Mouse (Mus musculus): ENCODE data around the gene Lrrc23. TPM values are rescaled to one million over a fixed set of nuclear protein-coding genes. Genes with fewer than 3 reads are reported as not detected.

Lrrc23 gene
- total RNA-seq, 2 experiments from 2014 or later = 2.7 to 4.7 TPM

DNA sequence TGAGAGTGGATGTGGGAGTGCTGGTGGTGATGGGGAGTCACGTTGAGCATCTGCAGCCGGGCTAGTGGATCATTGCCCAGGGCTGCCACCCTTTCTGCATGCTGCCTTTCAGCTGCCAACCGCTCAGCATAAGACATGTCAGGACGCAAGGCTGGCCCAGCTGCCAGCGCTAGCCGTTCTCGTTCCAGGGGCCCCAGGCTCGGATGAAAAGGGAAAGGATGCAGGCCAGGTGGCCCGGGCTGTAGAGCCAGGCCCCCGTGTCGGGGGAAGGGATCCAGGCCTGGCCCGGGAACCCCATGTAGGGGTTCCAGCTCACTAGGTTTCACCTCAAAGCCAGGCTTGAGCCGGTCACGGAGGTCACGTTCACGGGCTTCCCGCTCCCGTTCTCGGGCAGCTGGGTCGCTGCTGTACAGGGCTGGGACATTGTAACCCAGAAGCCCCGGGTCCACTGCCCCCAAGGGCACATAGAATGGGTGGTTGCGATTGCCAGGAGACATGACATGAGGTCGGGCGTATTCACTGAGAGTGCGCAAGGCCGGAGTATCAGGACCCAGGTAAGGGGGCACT is 34.7 kb downstream of the Lrrc23 start:
- no peak for DNase-seq (ENCODE audit: low spot score in 2 of 2)

DNA sequence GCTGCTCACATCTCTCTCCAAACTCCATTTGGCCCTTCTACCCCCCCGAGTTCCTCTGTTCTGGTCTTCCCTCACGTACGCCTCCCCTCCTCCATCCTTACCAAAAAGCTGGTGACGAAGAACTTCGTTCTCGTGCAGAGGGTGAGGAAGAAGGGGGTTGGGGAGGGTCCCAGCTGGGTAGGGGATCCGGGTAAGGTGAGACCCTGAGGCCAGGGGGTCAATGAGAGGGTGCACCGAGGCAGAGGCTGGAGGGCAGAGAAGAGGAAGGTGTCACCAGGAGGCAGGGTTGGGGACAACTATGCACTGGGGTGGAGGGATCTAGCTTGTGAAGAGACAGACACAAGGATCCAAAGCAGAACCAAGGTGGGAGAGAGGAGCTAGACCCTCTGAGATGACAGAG is 35.9 kb downstream of the Lrrc23 start:
- DNase-seq (ENCODE audit: low spot score in 2 of 2) = no peak

DNA sequence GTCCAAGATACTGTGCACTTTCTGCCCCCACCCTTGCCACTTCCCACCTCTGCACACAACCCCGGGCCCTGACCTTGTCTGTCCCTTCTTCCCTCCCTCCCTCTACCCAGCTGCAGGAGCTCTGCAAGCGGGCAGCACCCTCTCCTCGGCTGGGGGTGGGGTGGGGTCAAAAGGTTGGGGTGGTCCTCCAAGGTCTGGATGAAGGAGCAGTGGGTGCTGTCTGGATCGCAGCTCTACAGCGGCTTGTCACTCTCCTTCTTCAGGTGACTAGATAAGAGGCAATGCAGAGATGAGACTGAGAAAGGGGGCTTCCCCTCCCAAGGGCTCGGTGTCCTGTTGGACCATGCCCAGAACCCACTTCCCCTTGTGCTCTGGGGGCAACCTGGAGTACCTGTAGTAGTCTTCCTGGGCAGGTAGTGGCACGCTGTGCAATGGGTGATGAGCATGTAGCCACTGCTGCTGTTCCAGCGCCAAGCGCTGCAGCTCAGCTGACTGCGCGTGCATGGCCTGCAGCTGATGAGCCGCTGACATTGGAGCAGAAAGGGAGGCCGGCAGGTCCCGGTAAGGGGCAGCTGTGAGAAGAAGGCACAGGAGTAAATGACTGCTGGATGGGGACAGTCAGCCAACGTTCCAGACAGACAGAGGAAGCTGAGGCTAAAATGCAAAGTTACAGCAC is 36.5 kb downstream of the Lrrc23 start:
- DNase-seq (ENCODE audit: low spot score in 2 of 2) = no peak

DNA sequence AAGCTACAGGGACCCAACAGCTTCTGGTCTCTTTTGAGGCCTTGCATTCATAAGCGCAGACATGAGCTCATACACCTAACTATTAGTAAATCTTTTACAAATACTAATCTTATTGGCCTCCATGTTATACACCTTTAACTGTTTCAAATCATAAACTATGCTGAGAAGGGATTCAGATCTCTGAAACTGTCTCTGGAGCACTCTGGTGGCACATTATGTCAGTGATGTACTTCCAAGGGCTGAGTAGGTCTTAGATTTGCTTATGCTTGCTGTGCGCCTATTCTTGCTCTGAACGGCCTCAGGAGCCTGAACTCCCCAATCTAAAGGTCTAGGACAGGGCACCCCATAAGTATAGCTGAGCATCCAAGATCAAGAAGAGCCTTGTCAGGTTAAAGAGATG is 37.7 kb downstream of the Lrrc23 start:
- no peak for DNase-seq (ENCODE audit: low spot score in 2 of 2)

DNA sequence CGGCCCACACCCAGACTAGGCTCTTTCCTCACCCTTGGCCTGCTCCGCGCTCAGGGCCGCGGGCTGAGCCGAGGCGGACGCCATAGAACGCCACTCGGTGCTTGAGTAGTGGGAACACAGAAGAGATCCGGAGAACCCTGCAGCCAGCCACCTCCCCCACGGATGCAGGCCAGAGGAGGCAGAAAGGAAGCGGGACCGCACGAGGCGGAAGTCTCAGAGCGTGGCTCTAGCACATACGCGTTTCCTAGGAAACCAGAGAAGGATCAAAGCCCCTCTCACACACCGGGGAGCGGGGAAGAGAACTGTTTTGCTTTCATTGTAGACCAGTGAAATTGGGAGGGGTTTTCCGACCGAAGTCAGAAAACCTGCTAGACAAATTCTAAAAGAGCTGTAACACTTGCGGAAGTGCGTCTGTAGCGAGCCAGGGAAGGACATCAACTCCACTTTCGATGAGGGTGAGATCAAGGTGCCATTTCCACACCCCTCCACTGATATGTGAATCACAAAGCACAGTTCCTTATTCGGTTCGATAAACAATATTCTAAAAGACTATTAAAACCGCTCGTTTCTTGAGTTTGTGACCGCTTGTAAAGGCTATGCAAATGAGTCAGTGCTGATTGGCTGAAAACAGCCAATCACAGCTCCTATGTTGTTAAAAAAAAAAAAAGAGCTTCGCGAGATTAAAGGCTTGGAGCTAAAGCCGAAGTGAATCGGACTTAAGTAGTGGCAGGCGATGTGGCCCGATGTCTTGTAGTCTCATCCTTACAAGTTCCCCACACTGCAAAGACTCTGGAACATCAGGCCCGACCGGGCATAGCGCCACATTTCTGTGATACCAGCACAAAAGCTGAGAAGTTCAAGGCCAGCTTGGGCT is 38.4 kb downstream of the Lrrc23 start, which contains the start of gene Grcc10:
Grcc10 (minus strand) TSS at position 487 of the 874 bp plus-strand sequence.
- peak; percentile 87 to 91 for DNase-seq (ENCODE audit: low spot score in 2 of 2)

DNA sequence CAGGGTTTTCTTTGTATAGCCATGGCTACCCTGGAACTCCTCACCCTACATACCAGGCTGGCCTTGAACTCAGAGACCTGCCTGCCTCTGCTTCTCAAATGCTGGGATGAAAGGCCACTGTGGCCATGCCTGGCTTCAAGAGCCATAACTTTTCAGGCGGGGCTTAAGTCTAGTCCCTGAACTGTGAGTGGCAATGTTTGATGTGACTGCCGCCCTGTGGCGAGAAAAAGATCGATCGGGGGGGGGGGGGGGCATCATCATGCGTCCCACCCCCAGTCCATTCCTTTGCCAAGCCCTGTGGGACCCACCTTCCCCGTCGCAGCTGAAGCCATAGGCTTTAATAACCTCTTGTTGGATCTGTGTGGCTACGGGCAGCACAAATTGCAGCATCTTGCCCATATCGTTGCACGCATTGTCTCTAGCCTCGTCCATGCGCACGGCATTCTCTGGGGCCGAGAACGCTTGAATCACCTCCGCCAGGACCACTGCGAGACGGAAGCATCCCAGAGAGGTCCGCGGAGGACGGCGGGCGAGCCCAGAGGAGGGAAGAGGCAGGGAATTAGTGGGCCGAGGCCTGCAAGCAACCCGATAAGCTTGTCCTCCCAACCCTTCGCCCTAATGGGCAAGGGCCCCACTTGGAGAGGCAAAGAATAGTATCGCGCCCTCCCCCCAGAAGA is 39.2 kb downstream of the Lrrc23 start:
- DNase-seq (ENCODE audit: low spot score in 2 of 2) = peak in 1 of 2 experiments; percentile 60

DNA sequence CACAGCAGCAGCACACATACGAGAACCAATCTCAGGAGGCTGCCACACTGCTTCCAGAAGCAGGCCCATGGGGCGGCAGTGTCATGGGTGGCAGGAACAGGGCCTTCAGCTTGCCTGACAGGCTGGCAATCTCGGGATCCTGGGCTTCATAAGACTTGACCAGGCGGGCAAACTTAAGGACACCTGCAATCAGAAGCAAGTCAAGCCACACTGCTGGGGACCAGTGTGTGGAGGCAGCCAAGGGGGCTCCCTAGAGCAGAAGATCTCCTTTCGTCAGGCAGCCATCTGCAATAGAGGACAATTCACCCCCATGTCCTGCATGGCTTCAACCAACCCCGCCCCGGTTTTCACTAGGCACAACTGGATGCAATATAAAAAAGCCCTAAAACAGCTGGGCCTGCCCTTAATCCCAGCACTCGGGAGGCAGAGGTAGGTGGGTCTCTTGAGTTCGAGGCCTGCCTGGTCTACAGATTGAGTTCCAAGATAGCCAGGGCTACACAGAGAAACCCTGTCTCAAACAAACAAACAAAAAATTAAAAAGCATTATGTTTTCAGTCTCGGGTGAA is 40.2 kb downstream of the Lrrc23 start:
- no peak for DNase-seq (ENCODE audit: low spot score in 2 of 2)

DNA sequence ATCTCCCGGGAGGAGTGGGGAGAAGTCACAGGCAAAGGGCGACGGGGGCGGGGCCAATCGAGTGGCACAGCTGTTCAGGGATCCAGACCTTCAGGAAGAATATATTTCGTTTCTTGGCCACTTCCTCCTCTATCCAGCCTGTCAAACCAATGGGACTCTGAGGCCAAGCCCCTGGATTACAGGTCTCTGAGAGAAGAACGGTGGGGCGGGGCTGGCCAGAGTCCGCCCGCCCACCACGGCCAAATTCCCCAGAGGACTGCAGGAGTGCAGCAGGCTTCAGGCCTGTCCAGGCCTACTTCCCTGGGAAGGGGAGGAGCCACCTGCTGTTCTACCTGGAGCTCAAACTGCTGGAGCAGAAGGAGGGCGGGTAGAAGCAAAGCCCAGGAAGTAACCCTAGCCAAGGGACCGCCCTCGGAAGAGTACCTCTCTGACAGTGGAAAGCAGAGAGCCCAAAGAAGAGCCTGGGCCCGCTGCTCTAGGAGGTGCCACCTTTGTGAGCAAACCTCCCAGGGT is 41.0 kb downstream of the Lrrc23 start, which contains the start of gene Ptpn6:
Ptpn6 (minus strand) TSS at position 204 of the 513 bp plus-strand sequence.
- DNase-seq (ENCODE audit: low spot score in 2 of 2) = no peak

DNA sequence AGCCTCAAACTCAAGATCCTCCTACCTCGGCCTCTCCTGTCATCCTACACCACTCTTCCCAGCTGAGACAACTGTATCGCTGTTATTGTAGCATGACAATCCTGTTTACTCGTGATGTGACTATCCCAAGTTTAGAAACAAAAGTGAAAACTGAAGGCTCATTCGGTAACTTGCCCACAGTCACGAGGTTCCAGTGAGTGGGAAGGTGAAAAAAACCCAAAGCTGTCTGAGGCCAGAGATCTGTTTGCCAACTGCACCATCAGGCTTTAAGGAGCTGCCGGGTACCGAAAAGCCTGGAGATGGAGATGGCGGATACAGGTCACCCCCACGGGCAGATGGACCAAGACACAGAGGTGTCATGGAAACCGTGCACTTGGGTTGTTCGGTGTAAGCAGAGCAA is 42.5 kb downstream of the Lrrc23 start:
- no peak for DNase-seq (ENCODE audit: low spot score in 2 of 2)

DNA sequence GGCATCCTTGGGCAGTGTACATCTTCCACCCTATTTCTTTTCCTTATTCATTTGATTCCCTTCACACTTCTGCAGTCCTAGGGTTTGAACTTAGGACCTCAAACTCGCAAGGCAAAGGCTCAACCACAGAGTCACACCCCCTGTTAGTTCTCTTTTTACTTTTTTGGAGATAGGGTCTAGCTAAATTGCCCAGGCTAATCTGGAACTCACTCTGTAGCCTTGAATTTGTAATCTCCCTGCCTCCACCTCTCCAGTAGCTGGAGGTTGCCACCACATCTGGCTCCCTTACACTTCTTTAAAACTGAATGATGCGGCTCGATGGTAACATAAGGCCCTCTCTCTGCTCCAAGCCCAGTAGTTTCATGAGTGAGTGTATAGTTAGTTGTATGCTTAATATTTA is 45.1 kb downstream of the Lrrc23 start:
- no peak for DNase-seq (ENCODE audit: low spot score in 2 of 2)

DNA sequence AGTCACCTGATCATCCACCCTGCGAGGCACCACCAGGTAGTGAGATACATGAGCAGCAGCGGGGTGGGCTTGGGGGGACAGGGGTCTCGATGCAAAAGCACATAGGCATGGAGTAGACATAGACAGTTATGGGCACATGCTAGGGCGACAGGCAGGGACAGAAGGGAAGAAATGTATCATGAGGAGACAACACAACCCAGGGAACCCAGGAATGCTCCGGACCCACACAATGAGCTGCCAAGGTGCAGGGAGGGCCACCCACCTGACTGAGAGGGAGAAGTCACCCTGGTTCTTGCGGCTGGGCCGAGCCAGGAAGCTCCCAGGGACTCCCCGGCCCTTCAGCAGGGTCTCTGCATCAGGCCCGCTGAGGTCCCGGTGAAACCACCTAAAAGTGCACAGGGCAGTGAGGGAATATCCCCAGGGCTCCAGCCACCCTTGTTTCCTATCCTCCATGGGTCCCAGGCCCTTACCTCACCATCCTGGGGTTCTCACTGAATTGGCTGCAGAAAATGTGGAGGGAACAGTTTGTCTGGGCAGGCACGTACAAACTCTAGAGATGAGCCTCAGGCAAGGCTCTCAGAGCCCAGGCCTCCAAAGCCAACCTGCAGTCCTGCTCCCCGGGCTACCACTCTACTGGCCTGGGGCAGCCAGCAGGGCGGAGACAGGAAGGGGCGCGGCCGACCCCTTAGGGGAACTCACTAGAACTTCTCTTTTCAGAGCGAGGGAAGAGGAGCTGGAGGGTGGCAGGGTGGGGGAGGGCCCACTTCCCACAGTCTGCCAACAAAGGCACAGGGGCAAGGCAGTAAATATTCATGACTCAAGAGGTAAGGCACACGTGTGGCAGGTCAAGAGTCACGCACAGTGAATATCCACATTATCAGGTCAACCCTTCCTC is 46.8 kb downstream of the Lrrc23 start:
- no peak for DNase-seq (ENCODE audit: low spot score in 2 of 2)

DNA sequence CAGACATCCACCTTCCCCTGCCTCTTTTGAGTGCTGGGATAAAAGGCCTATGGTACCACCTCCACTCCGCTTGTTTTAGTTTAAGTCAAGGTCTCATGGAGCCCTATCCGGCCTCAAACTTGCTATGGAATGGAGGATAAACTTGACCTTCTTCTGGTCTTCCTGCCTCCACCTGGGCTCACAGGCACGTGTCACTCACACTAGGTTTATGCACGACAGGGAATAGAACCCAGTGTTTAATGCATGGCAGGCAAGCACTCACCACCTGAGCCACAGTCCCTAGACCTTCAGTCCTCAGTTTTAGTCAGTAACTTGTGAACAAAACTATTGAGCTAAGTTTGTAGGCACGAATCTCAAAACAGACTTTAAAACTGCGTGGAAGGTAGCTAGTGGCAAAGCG is 48.5 kb downstream of the Lrrc23 start:
- DNase-seq (ENCODE audit: low spot score in 2 of 2) = no peak

DNA sequence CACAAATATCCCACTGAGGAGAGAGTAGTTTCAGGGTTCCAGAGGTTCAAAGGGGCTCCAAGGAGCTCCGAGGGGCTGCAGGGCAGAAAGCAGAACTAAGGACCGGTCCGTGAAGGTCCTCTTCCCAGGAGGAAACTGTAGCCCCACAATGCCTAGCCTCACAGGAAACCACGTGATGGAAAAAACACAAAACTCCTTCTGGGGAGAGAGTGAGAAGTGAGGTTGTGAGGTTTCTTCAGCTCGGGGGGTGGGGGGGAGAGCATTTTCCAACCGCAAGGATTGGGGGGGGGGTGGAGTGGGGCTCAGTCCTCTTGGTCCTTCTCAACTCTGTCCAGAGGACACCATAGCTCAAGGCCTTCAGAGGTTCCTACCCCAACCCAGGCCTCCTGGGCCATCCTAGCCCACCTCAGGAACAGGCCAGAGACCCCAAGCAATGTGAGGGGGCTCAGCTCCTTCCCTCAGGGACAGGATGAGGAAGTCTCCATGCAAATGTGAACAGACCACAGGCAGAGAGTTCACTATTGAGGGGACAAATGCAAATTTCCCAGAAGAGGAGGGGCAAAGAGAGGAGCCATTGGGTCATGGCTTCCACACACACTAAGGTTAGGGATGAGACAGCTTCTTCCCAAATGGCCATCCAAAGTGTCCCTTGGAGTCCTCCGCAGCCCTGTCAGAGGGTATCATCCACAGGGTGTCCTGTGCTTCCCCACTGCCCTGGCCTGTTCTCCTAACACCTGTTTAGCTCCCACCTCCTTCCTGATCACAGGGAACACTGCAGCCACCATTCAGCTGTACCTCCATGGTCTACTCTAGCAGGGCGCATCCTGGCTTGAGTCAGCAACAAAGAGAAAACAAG is 49.4 kb downstream of the Lrrc23 start:
- no peak for DNase-seq (ENCODE audit: low spot score in 2 of 2)

DNA sequence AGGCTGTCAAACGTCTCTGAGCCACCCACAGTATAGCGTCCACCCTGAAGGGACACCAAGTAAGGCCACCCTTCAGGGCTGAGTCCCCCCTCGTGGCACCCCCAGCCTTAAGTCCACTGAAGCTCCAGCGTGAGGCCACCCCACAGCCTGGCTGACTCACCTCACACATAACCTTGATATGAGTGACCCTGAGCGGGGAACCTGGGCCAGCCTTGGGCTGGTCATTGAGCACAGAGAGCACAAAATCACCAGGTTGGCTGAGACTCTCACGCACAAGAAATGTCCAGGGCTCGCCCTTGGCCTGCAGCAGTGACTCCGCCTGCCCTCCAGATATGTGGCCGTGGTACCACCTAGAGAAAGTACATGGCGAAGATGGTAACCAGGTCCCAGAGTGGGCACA is 50.9 kb downstream of the Lrrc23 start:
- no peak for DNase-seq (ENCODE audit: low spot score in 2 of 2)

DNA sequence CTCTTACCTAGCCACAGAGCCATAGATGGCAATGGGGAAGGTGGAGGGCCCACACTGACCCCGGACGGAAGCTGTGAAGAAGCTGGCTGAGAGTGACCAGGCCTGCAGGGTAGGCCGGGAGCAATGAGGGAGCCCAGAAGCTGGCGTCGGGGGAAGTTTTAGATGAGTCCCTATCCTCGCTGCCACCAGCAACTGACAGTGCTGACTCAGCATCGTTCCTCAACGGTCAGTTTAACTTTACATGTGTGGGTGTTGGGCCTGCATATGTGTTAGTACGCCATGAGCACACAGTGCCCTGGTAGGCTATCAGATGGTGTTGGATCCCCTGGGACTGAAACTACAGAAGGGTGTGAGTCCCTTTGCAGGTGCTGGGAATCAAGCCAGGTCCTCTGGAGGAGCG is 55.1 kb downstream of the Lrrc23 start:
- DNase-seq (ENCODE audit: low spot score in 2 of 2) = no peak

DNA sequence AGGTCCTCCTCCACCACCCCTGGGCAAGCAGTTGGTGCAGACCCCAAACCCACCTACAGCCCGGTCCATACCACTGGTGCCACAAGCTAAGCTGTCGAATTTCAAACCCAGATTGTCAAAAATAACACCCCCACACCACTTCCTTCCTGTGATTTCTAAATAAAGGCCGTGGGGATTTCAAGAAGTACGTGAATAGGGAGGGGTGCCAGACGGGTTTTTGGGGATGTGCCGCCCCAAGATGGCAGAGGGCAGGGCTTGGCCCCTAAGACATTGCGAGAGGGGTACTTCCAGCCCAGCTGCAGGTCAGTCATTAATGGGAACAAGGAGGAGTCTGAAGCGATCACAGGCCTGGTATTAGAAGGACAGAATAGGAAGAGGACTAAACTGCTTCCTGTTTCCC is 56.0 kb downstream of the Lrrc23 start:
- DNase-seq (ENCODE audit: low spot score in 2 of 2) = no peak

DNA sequence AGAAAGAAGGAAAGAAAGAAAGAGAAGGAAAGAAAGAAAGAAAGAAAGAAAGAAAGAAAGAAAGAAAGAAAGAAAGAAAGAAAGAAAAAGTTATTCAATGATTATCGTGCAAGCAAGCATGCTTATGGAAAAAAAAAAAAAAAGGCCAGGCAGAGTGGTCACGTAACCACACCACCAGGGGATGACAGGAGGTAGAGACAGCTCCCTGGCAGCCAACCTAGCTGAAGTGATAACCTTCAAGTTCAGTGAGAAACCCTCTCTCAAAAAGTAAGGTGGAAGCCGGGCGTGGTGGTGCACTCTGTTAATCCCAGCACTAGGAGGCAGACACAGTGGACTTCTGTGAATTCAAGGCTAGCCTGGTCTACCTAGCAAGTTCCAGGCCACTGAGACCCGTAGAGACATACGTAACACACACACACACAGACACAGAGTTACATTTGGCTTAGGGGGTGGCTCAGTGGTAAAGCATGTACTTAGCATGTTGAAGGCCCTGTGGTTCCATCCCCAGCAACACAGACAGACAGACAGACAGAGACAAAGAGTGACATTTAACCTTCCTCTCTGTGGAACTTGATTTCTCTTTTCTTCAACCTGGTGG is 56.6 kb downstream of the Lrrc23 start:
- DNase-seq (ENCODE audit: low spot score in 2 of 2) = no peak

DNA sequence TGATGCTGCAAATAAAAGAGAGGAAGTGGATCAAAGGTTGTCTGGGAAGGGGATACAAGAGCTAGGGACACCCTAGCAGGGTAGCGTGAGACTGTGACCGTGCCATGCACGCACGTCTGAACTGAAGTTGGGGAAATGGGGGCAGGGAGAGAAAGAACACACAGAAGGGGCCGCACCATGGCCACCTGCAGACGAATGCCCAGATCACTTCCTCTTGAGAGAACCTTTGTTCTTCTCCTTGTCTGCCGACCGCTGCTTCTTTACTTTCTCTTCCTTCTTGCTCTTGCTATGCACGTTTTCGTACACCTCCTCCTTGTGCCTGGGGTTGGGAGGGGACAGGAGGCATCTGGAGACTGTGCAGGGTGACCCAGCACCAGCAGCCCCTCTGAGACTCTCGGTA is 58.6 kb downstream of the Lrrc23 start:
- no peak for DNase-seq (ENCODE audit: low spot score in 2 of 2)

Data from layer of hippocampus, adult 18-20 months (tissue).